Mouse (Mus musculus): ENCODE data around the gene Ccdc172.

The Ccdc172 gene

DNA sequence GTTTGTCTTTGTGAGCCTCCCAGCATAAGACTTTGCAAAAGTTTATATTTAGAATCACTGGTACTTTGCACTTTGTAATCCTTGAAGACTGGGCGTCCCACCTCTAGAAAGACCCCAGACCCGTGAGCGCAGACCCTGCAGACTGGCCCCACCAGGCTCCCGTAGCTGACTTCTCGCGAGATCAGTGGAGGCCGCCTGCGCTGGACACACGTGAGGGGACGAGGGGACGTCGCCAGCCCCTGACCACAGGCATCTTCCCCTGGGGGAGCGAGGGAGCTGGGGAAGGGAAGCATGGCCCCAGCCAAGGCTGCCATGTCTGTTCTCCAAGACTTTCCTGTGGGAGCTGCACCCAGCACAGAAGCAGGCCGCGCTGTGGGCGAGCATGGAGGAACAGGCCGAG is at the start of gene Ccdc172:
Gene Ccdc172 (plus strand): TSS at position 176 of the 400 bp plus-strand sequence.
- no peak for DNase-seq (ENCODE audit: extremely low spot score, low read depth, low spot score)

DNA sequence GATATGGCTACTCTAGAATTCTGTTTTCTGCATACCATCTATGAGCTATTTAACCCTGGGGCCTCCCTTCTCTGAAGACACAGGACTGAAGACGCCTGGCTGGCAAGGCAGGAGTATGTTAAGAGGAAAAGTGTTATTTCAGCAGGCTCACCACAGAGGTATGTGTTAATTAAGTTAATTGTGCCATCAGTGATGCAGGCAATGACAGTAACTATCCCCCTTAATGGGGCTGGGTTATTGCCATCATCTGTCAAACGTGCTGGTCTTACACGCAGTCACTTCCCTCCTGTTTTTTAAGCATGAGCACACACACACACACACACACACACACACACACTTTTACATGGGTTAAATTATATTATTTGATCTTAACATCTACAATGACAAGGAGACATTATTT is 48.0 kb upstream of the Ccdc172 start:
- no peak for DNase-seq (ENCODE audit: extremely low spot score, low read depth, low spot score)

DNA sequence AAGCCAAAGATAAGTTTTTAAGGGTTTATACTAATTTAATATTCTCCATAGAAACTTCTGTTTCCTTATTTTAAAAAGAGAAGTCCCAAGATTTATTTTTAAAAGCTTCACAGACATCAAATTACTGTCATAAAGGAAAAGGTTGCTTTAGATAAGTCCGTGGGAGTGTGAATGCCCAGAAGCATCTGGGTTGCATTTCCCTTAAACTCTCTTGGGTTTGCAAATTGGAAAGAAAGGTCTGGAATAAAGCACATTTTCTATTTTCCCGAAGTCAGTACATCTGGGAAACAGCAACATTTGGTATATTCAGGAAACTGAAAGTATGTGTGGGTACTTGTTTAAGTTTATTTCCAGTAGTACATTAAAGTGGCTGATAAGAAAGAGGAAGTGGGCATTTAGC is 43.5 kb upstream of the Ccdc172 start:
- DNase-seq (ENCODE audit: extremely low spot score, low read depth, low spot score): no peak

DNA sequence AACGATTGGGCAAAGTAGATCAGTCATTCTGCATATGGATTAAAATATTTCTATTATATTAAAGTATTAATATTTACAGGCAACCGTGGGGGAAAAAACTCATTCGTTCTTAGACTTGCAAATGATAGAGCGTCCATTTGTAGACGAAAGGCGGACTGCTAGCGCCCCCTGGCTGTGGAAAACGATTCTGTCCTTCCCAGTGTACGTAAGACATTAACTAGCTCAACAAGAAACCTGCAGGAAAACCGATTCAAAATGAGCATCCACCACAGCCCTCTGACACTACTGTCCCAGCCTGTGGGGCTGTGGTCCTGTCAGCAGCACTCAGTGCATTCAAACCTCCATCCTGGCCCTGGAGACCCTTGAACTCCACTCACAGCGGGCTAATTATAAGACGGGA is 42.4 kb upstream of the Ccdc172 start:
- peak; percentile 62 for DNase-seq (ENCODE audit: extremely low spot score, low read depth, low spot score)

DNA sequence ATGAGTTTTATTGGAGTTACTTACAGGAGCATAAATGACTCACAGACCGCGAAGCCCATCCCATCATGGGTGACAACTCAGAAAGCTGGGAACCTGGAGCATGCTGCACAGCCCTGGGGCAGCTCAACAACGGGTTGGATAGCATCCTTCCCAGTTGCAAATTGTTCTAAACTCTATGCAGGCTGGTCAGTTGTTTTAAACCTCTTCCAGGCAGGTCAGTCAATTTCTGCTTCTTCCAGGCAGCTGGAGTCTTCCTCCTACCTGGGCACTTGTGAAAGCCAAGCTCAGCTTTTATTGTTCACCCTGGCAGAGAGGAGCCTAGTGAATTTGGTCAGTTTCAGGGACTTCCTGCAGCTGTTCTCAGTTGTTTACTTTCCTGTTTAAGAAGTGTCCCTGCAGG is 37.5 kb upstream of the Ccdc172 start:
- no peak for DNase-seq (ENCODE audit: extremely low spot score, low read depth, low spot score)

DNA sequence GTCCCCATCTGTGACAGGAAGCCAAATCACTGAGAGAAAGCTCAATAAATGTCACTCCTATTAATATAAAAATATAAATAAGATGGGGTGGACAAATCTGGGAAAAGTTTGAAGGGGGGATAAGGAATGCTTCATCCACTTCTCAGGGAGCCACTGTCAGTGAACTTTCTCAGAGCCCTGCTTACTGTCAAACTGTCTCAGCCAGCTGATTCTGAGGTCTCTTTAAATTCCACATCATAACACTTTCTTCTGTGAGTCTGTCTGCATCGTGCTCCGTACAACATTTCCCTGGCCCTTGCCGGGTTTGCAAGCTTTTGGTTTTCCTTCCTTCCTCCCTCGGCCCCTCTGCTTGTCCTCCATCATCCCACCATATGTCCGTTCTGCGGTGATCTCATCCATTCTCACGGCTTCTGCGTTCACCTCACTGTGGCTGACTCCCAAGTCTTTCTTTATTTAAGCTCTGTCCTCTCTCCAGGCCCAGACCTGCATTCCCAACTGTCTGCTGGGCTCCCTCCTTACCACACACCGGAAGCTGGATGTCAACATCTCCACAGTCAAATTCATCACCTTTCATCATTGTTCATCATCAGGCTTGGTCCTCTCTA is 29.3 kb upstream of the Ccdc172 start:
- no peak for DNase-seq (ENCODE audit: extremely low spot score, low read depth, low spot score)

DNA sequence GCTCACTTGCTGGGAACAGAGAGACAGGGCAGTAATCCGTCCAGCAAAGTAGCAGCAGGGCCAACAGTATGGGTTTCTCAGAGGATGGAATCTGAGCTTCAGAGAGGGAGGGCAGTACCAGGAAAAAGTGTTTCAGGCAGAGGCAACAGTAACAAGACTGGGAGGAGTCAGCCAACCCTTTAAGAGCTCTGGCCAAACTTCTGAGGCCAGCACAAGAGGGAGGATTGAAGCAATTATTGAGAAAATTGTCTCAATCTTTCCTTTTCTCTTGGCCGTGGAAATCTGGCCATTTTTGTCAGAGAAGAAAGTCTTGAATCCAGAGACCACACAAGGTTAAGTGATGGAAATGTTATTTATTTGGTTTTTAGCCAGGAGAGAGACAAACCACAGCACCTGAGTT is 25.1 kb upstream of the Ccdc172 start:
- no peak for DNase-seq (ENCODE audit: extremely low spot score, low read depth, low spot score)

DNA sequence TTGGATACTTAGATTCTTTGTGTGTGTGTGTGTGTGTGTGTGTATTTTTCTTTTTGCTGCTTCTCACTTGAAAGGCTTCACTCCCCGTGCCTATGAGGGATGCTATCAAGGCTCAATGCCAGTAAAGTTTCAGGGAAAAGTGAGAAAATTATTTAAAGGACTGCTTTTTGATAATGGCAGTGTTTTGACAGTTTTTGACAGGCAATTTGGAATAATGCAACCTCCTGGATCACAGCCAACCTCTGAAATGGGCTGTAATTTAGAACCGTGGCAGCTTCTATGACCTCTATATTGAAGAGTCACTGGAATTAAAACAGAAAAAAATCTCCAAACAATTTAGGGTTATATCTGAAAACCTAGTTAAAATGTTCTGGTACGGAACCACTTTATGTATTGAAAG is 14.7 kb upstream of the Ccdc172 start:
- DNase-seq (ENCODE audit: extremely low spot score, low read depth, low spot score): no peak

DNA sequence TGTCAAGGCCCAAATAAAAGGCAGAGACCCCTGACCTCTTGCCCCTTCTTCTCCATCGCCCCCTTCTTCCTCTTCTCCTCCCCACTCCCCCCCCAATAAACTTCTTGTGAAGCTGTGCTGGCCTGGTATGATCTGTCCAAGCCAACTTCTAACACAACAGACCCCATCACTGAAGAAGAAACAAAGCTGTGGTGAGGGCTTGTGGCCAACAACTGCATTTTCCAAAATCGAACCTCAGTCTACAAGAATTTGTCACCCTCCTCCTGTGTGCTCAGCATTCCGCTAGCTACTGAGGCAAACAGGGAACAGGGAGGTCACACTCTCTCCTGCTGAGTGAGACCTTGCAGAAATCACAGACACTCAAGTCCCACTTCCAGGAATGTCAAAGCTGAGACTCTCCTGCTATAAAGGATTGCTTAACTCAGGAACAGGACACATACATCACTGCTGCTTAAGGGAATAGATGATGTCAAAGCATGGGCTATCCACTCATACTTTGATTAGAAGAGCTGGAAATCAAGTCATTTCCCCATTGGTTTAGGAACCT is 12.3 kb upstream of the Ccdc172 start:
- no peak for DNase-seq (ENCODE audit: extremely low spot score, low read depth, low spot score)

DNA sequence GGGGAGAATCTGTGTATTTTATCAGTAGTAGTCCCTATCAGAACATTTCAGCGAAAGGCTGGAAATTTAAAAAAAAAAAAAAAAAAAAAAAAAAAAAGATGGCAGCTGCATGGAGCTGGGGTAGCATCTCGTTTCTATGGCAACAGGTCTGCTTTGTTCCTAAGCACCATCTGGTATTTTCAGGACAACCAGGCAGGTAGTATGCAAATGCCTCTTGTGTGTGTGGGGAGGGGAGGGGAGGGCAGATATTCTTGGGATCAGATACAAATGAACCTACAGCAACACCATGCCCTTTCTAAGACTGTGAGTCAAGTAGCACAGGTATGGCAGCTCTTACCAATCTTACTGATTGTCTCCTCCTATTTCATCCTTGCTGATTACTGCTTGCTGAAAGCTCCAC is 11.7 kb upstream of the Ccdc172 start:
- no peak for DNase-seq (ENCODE audit: extremely low spot score, low read depth, low spot score)

DNA sequence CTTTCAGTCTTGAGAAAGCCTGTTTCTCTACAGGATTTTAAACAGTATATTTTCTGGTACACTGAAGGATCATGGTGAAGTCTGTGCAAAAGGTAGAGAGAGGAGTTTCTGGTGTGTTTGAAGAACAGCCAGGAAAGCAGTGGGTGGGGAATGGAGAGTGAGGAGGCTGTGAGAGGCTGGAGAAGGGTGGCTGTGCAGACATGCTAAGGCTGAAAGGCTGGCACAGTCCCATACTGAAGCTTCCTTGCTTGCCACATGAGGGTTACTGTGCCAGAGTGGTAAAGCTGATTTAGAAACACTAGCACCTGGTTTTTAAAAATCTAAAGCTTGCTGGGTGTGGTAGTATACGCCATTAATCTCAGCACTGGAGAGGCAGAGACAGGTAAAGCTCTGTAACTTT is 9.9 kb downstream of the Ccdc172 start:
- no peak for DNase-seq (ENCODE audit: extremely low spot score, low read depth, low spot score)

DNA sequence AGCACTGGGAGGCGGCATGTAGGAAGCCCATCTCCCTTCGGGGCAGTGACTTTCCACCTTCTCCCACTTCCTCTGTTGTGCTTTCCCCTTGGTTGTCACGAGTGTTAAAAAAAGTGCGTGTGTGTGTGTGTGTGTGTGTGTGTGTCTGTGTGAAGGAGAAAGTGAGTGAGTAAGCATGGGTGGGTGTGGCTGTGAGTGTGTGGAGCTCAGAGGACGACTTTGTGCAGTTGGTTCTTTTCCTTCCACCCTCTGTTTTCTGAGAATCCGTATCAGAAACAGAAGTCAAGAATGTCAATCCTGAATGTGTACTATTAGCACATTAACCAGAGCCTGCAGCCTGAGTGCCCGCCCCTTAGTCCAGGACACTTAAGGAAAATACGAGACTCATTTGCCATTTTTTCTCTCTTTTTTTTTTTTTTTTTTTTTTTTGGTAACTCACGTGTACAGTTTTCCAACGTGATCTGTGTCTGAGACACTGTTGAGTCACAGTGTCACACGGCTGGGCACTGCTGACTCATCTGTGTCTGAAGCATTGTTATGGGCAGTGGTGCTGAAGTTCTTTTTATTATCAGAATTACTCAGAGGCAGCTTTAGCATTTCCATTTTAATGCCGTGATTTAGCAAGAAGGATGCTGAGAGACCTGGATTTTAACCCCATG is 12.1 kb downstream of the Ccdc172 start:
- DNase-seq (ENCODE audit: extremely low spot score, low read depth, low spot score): no peak

DNA sequence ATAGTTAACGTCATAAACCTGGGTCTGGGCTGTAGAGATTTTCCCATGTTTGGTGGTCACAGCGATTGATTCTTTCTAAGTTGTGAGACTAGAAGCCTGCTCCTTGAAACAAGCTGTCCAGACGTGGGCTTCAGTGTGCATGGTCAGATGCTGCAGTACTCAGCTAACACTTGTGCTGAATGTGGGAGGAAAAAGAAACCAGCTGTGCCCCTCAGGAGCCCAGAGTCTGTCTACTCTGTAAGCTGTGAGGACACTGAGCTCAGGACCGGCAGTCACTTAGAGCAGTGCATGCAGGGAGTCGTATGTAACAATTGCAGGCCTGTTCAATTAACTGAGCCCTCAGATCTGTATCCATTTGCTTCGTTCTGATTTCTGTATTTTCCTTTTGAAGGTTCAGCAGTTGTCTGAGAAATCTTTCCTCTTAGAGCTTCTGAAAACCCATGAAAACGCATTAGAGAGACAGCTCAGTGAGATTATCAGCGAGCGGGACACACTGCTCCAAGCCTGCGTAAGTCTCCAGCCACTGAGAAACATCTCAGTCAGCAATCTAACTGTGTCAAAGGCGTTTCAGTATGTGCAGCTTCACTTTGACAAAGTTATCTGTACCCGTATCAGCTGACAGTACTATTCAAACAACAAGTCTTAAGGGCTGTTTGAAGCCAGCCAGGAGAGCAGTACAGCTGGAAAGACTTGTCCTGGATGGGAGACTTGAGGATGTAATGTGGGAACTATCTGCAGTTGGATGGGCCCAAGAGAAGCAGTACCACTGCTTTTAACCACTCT is 13.9 kb downstream of the Ccdc172 start:
- no peak for DNase-seq (ENCODE audit: extremely low spot score, low read depth, low spot score)

DNA sequence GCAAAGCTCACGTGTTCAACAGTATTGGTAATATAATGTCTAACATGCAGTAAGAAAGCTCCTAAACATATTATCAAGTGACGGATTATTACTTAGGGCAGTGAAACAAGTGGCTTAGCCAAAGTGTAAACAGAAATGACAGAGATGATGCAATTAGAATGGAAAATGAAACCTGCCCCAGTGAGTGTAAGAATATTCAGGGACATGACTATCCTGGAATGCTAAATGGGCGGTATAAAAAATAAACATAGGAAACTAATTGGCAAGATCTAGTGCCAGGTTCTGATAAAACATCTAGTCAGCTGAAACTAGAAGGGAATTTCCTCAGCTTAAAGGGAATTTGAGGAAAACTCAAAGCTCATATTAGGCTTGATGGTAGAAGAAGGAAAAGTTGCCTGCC is 21.3 kb downstream of the Ccdc172 start:
- no peak for DNase-seq (ENCODE audit: extremely low spot score, low read depth, low spot score)

DNA sequence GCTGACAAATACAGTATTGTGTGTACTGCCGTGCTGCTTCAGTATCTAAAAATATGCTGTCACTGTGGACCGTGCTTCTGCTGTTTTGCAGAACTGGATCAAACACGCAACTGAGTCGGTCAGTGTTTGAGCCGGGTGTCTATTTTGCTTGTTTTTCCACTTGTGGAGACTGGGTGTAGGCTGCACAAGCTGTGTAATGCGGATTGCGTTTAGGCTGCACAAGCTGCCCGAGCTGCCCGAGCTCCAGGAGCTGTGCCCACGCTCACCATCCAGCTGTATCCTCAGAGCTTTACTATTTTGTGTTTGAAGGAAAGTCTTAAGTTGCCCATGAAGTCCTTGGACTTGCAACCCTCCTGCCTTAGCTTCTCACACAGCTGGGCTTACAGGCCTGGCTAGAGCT is 24.9 kb downstream of the Ccdc172 start:
- DNase-seq (ENCODE audit: extremely low spot score, low read depth, low spot score): no peak

DNA sequence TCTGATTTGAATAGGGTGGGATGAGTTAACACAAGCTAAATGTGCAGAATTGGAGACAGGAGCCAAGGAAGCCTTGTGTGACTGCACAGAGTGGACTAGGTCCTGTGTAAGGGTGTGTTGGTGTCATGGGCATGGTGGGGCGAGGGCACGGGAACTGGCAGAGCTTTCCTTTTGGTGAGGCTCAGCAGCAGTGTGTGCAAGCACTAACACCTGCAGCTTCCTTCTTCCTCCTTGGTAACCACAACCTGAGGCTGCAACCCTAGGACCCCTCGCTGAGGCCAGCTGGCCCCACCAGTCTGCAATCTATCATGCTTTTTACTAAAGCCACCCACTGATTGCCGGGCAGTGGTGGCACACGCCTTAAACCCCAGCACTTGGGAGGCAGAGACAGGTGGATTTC is 28.6 kb downstream of the Ccdc172 start:
- DNase-seq (ENCODE audit: extremely low spot score, low read depth, low spot score): no peak

DNA sequence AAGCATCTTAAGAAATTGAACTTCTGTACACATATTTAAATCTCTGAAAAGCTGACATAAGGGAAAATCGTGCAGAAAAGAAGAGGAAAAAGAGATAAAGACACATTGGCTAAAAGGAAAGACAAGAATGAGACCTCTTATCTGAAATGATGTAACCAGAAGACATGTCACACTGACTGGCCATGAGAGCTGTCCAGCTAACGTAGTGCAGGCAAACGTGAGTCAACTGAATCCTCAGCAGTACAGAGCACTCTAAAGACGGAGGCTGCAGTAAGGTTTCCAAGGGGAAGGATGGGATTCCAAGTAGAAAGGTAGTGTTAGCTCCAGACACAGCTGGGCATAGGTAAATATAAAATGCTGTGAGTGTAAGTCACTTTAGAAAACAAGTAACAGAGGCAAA is 36.6 kb downstream of the Ccdc172 start:
- no peak for DNase-seq (ENCODE audit: extremely low spot score, low read depth, low spot score)

DNA sequence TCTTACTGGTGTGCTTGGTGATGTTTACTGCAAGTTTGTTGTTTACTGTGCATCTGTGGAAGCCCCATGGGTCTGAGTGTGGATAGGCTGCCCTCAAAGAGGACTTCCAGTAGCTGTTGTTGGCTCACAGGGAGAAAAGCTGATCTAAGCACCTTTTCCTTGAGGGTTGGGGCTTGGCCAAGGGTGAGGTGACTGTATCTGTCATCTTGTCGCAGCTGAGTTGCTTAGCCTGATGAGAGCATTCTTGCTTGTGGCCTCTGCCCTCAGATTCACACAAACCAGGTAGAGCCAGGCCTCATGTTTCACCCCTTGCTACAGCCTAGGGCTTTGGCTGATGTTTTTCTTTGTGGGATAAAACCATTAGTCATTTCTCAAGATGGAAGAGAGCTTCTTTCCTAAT is 38.7 kb downstream of the Ccdc172 start:
- no peak for DNase-seq (ENCODE audit: extremely low spot score, low read depth, low spot score)

DNA sequence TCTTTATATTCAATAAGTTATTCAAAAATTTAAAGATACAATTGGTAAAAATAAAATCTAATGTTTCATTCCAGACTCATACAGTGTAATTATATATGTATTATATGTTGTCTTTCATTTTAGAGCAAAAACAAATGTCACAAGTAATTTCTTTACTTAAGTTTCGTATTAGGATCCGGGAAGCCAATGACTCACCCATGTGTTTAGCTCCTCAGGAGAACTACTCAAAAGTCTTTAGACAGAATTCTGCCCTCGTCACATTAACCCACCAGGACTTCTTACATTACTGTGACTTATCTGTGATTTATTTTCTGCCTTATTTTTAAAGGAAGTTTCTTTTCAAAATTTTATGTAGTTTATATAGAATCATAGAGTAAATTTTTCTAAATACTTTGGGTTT is 39.1 kb downstream of the Ccdc172 start:
- no peak for DNase-seq (ENCODE audit: extremely low spot score, low read depth, low spot score)

DNA sequence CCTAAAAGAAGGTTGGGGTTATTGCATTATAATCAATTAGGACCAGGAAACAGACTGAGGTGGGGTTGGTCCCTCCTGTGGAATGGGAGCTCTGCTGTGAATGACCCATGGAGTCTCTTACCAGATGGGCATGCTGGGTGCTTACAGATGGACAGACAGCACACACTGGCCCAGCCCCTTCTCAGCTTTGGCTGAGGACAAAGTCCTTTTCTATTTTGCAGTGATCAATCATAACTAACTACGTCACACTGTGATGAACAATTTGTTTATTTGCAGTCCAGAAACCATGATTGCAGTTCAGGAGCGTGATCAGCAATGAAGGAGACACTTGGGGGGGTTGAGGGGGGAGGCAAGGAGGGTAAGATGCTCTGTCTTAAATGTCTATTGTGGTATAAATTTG is 43.2 kb downstream of the Ccdc172 start:
- no peak for DNase-seq (ENCODE audit: extremely low spot score, low read depth, low spot score)

DNA sequence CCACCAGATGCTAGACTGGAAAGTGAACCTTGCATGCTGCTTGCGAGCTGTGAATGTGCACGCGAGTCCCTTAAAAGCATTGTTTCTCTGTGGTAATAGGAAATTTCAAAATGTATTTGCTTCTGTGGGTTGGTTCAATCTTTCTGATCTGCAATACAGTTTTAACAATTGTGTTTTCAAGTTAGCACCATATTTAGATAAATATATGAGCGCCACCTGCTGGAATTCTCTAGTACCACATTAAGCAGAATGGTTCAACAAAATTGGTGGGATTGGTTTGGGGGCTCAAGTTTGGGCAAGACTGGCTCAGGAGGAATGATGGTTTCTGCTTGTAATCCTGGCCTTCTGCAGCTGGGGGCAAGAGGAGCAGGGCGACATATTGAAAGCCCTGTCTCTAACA is 46.6 kb downstream of the Ccdc172 start:
- DNase-seq (ENCODE audit: extremely low spot score, low read depth, low spot score): peak; percentile 47

DNA sequence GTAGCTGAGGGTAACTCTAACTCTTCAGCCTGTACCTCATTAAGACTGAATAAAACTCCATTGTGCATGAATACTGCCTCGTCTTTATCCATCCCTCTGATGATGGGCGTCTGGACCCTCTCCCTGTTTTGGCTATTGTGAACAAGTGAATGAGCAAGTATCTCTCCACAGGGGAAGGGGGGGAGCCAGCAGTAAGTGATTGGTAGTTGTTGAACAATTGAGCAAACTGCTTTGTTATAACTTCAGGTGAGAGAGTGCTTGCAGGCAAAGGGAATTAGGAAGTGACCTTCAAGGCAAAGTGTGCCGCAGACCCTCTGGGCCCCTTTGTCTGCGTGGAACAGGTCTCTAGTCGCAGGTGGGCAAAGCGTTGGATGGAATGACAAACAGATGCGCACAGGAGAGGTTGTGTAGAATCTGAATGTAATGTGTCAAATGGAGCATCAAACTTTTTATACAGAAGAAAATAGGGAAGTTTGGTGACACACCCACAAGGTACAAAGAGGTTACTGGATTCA is 50.6 kb downstream of the Ccdc172 start:
- no peak for DNase-seq (ENCODE audit: extremely low spot score, low read depth, low spot score)
